Mouse (Mus musculus) neutrophil, adult 5-6 weeks (primary cell): ENCODE results near the gene Ror2. TPM values are rescaled to one million over a fixed set of nuclear protein-coding genes. Genes with fewer than 3 reads are reported as not detected.

Experiments
- ATAC-seq: fragments of 151-379, 151-347 bp; 2 replicates; pipeline ENCODE4 v1.8.0; 2017; ENCODE audit warnings: mild to moderate bottlenecking, moderate TSS enrichment; ENCODE audit not compliant: insufficient number of reproducible peaks, poor library complexity, low FRiP score, severe bottlenecking; ENCODE audit errors: extremely low read depth
- total RNA-seq: library from RNA; stranded (forward); fragments of 200-1000 nt; gene quantifications from 2 replicates; pipeline ENCODE4 v1.2.3, GENCODE M21; 2017

Ror2 gene
- total RNA-seq, 1 experiment from 2014 or later = not detected

GRCm38 (mm10) chr13:53109560-53110248 lies 176.2 kb downstream of the Ror2 start:
- ATAC-seq = peak; percentile 54

DNA sequence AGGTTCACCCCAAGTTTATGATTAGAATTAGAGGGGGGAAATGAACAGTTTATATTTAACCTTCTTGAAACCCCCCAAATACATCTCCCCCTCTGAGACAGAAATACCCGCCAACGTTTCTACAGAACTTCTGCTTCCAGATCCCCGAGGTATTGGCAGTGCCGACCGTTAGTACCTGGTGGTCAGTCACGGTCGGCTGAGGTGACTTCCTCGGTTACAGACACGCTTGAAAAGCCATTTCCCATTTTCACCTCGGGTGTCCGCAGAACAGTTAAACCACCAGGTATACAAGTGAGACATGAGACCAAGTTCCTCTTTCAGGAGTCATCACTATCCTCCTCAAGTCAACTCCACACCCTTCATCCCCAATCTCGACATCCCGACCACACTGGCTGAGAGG lies 179.2 kb downstream of the Ror2 start:
- ATAC-seq = no peak

GRCm38 (mm10) chr13:53099771-53100682 lies 185.9 kb downstream of the Ror2 start:
- ATAC-seq = no peak

DNA sequence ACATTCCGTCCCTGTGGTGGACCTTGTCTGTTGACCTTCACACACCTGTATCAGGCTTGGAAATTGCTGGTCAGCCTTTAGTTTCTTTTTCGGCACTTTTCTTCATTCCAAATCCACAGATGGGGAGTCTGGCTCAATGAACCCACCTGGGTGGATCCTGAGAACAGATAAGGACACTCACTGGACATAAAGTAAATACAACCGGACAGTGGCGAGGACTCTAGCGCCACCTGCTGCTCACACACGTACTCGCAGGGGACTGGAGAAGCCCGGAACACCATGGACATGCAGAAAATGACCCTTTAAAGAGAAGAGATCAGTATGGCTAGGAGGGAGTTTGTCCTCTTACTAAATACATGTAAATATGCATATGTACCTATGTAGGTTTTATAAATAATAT lies 189.3 kb downstream of the Ror2 start:
- 0 out of 2 replicates have a peak, but pooled peaks have one; percentile 46 for ATAC-seq

- ATAC-seq = no peak
Measured at GRCm38 (mm10) chr13:53095222-53095621, 190.7 kb downstream of the Ror2 start.

DNA sequence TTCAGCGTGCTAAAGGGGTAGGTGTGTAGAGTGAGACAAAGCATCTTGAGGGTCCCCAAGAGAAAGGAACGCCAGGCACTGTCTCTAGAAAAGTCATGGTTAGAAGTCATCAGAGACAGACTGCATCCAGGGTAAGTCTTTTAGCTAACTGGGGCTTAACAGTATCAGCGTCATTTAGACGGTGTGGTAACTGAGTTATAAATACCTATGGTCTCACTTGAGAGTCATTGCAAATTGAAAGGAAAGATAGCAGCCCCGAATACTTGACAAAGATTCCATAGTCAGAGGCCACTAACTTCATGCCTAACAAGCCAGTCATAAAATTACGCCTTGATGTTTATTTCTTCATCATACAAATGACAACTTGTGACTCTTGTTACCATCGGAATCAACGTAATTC lies 191.3 kb downstream of the Ror2 start:
- ATAC-seq = no peak

GRCm38 (mm10) chr13:53093407-53093806 lies 192.5 kb downstream of the Ror2 start:
- no peak for ATAC-seq

DNA sequence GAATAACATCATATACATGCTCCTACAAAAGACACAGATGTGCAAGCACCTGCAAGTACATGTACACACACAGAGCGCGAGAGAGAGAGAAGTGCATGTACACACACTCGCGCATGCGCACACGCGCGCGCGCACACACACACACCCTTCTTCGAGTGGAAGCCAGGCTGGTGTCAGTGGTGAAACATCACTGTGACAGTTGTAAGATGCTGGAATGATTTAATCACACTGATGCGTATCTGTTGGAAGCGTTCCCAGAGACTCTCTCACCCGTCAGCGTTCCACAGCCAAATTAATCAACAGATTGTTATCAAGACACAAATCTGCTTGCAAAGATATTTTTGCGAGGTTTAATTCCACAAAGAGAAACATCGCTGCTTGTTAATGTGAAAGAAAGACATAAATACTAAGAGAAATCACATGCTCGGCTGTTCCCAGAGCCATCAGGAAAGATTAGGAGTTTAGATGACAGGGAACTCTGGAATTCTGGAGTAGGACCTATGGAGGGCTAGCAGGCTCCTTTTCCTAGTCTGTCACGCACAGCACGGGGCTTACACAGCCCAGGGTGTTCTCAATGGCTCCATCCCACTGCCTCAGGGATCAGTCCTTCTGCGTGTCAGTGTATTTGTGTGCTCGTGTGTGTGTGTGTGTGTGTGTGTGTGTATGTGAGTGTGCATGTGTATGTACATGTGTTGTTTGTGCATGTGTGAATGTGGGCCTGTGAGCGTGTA lies 199.2 kb downstream of the Ror2 start:
- ATAC-seq = no peak

DNA sequence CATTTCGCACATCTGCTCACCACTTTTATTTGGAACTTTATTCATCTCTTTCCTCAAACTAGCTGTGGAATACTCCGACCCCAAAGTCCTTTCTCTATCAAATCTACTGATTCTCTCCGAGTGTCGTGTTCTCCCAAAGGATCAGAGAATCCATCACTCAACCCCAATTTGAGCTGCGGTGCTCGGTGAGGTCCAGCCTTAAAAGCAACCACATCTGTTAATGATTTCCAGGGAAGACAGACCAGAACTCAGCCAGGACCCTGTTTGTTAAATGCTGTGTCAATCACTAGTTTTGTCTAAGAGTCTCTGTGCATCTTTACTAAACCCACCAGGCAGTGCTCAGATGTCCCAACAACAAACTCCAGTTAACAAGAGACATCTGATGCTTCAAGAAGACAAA lies 204.1 kb downstream of the Ror2 start:
- ATAC-seq = no peak

DNA sequence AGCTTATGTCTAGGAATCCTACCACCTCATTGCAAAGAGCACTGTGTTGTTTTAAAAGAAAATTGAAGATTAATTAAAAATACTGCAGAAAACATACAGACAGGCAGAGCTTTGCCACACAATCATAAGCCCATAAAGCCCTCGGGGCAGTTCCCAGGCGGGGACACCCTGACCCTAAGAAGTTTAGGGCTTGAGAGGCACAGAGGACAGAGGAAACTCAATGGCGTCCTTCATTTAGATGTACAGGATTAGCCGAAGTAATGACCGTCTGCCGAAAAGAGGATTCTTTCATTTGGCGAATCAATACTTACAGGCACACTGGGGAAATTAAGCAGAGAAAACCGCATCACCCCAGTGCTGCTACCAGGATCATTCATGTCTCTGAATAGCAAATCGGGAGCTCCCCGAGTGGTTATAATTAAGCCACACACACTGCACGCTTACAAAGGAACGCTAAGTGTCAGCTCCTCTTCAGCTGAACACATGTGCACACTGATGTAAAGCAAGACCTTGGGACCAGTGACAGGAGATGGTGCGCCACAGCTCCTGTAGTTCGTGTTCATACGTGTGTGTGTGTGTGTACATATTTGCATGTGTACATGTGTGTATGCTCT lies 208.1 kb downstream of the Ror2 start:
- ATAC-seq = no peak

DNA sequence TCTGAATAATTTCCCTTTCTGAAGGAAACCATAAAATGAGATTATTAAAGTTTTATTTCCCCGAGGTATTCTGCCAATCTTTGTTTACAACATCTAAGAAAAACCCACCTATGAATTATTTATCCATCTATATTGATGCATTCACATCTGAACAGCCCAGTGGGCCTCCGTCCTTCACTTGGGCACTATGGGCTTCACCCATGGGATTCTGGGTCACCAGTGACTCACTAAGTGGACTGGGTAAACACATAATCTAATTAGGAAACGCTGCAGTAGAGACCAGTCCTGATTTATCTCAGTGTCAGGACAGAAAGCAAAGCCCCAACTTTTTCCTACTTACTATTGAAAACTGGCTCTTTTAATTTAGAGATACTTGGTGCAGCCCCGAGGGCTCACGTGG lies 210.9 kb downstream of the Ror2 start:
- ATAC-seq = no peak

DNA sequence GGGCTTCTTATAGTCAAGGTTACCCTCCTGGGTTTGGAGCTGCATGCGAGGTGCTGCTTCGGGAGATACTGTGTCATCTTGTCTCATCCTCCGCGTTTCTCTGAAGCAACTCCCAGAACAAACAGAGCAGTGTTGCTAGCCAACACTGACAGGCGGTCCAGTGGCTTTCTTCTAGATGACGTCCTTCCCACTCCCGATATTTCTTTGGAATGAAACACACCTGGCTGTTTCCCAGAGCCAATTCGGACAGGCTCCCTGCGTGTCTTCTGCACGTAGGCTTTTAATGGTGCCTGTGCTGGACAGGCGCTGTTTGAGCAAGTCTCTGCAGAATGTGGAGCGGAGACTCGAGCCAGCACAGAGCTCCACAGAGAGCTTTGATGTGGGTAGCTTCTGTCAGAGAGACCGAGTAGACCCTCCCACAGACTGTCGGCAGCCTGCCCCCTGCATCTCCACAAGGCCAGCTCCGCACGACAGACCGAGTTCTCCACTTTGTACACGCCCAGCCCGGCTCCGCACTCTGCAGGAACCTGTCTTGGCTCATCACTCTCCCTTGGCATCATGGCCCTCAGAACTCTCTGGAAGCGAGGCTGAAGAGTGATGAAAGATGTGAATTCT lies 216.7 kb downstream of the Ror2 start:
- no peak for ATAC-seq

DNA sequence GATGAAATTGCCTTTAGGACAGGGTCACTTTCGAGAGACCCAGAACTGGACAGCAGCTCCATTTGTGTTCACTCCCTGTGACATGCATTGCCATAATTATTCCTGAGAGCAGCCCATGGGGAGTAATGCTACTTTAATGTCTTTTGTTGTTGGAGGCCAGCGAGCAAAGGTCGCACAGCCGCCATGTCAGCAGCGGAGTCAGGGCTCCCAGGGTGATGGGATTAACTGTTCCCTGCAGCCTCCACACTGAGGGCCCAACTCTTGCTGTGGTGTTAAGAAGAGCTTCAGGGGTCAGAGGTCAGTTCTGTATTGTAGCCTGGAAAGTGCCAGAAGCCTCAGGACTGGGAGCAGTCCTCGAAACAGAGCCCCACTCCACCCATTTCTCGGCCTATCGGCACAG lies 217.5 kb downstream of the Ror2 start:
- ATAC-seq = no peak

DNA sequence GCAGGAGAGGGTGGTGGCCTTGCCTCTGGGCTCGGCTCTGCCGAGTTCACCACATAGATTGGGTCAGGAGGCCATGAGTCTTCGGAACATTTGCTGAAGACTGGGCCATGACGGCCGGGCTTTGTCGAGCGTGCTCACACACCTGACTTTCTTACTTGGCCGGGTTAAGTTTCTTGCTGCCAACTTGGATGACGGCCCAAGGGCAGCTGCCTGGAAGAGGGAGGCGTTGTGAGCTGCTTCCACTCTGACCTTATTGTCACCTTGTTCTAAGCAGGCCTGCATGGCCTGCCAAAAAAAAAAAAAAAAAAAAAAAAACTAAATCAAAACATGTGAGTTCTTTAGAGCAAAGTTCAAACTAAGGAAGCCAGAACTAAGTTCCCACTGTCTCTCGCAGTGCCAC lies 218.0 kb downstream of the Ror2 start:
- ATAC-seq = no peak

- no peak for ATAC-seq
Measured at GRCm38 (mm10) chr13:53065122-53065521, 220.8 kb downstream of the Ror2 start.

DNA sequence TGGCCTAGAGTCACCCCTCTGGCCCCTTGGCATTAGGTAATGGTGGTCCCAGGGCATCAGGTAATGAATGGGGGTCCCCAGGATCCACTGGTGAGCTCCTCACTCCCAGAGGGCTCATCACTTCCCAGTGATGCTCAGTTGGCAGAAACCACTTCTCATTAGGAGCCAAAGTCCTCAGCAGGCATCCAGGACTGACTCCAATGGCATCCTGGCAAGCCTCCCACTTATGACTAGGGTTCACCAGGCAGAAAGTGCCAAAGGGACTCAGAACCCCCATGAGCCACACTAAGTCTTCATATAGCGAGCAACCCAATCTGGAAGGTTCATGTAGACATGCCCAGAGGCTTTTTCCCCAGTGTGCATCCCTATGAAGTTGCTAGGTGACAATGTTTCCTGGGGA lies 221.2 kb downstream of the Ror2 start:
- no peak for ATAC-seq
